Mouse (Mus musculus): ENCODE data around the gene Tmcc3. TPM values are rescaled to one million over a fixed set of nuclear protein-coding genes. Genes with fewer than 3 reads are reported as not detected.
A peak's percentile ranks its signal among the peaks of the same experiment; 100 is the strongest.

The Tmcc3 gene
- polyA plus RNA-seq, 1 experiment from 2014 or later, result 6.1 TPM

- Histone ChIP-seq H3K4me3 (no peak overlapping the region), H3K9me3 (replicated peaks) (no peaks in the 10 kb centered on the region), H3K27ac (no peak overlapping the region), H3K9ac (no peak overlapping the region), H3K36me3 (no peaks in the 10 kb centered on the region), H3K4me2 (replicated peaks) (no peak overlapping the region), H3K4me1 (peaks cover 11% of the 10 kb centered on the region), H3K27me3 (no peaks in the 10 kb centered on the region)
- WGBS, result 92% methylated on average over 9 of the region's 9 CpGs
- no peak for ATAC-seq (ENCODE audit: low FRiP score)
These were observed 41.4 kb downstream of the Tmcc3 start for GRCm38 (mm10) chr10:94352877-94353853.

- H3K9ac ChIP-seq, result no peak overlapping the region
- no peak overlapping the region for H3K27ac ChIP-seq
- no peaks in the 10 kb centered on the region for H3K9me3 ChIP-seq (replicated peaks)
- no peak overlapping the region for H3K4me2 ChIP-seq (replicated peaks)
- no peak for ATAC-seq (ENCODE audit: low FRiP score)
- H3K27me3 ChIP-seq, result no peaks in the 10 kb centered on the region
- 71% methylated on average over 4 of the region's 4 CpGs for WGBS
- peaks cover 11% of the 10 kb centered on the region for H3K4me1 ChIP-seq
- H3K4me3 ChIP-seq, result no peak overlapping the region
- no peaks in the 10 kb centered on the region for H3K36me3 ChIP-seq
These were observed 42.3 kb downstream of the Tmcc3 start for GRCm38 (mm10) chr10:94354005-94354404.

- Histone ChIP-seq H3K36me3 (no peaks in the 10 kb centered on the region), H3K27ac (no peak overlapping the region), H3K27me3 (no peaks in the 10 kb centered on the region), H3K4me2 (replicated peaks) (no peak overlapping the region), H3K9me3 (replicated peaks) (no peaks in the 10 kb centered on the region), H3K9ac (no peak overlapping the region), H3K4me1 (peaks cover 11% of the 10 kb centered on the region), H3K4me3 (no peak overlapping the region)
- no peak for ATAC-seq (ENCODE audit: low FRiP score)
- WGBS, result 83% methylated on average over 3 of the region's 3 CpGs
These were observed 42.7 kb downstream of the Tmcc3 start for GRCm38 (mm10) chr10:94354427-94354826.

- Histone ChIP-seq H3K9me3 (replicated peaks) (peaks cover 2% of the 10 kb centered on the region; the same call in 1 of the 2 replicates), H3K36me3 (no peaks in the 10 kb centered on the region), H3K27me3 (no peaks in the 10 kb centered on the region), H3K4me3 (no peak overlapping the region), H3K27ac (no peak overlapping the region), H3K9ac (no peak overlapping the region), H3K4me1 (no peaks in the 10 kb centered on the region), H3K4me2 (replicated peaks) (no peak overlapping the region)
- ATAC-seq (ENCODE audit: low FRiP score), result no peak
- WGBS, result 89% methylated on average over 13 of the region's 13 CpGs
These were observed 44.9 kb downstream of the Tmcc3 start for GRCm38 (mm10) chr10:94356504-94357169.

- WGBS, result 70% methylated on average over 1 of the region's 1 CpGs
- ATAC-seq (ENCODE audit: low FRiP score), result no peak
- no peak overlapping the region for H3K4me2 ChIP-seq (replicated peaks)
- no peak overlapping the region for H3K27ac ChIP-seq
- H3K4me3 ChIP-seq, result no peak overlapping the region
- H3K9ac ChIP-seq, result no peak overlapping the region
- H3K4me1 ChIP-seq, result no peaks in the 10 kb centered on the region
- peaks cover 8% of the 10 kb centered on the region for H3K9me3 ChIP-seq (replicated peaks)
- no peaks in the 10 kb centered on the region for H3K36me3 ChIP-seq
- no peaks in the 10 kb centered on the region for H3K27me3 ChIP-seq
These were observed 48.9 kb downstream of the Tmcc3 start for GRCm38 (mm10) chr10:94360664-94361063.

- WGBS, result 75% methylated on average over 2 of the region's 2 CpGs
- no peak overlapping the region for H3K27ac ChIP-seq
- no peaks in the 10 kb centered on the region for H3K27me3 ChIP-seq
These were observed 59.5 kb downstream of the Tmcc3 start for GRCm38 (mm10) chr10:94371293-94371692.

GRCm38 (mm10) chr10:94376941-94377340 is 65.2 kb downstream of the Tmcc3 start:
- Histone ChIP-seq H3K9me3 (replicated peaks) (no peaks in the 10 kb centered on the region), H3K36me3 (no peaks in the 10 kb centered on the region), H3K27ac (no peak overlapping the region), H3K4me2 (replicated peaks) (no peak overlapping the region), H3K4me1 (peaks cover 19% of the 10 kb centered on the region), H3K27me3 (no peaks in the 10 kb centered on the region), H3K4me3 (no peak overlapping the region), H3K9ac (no peak overlapping the region)
- 57% methylated on average over 4 of the region's 4 CpGs for WGBS
- no peak for ATAC-seq (ENCODE audit: low FRiP score)

More at GRCm38 (mm10) chr10:94371293-94371692, 59.5 kb downstream of the Tmcc3 start:
- peaks cover 5% of the 10 kb centered on the region; the same call in 1 of the 2 replicates for H3K4me1 ChIP-seq
- no peaks in the 10 kb centered on the region for H3K36me3 ChIP-seq
- no peaks in the 10 kb centered on the region for H3K9me3 ChIP-seq (replicated peaks)
- H3K4me3 ChIP-seq, result no peak overlapping the region
- no peak for ATAC-seq (ENCODE audit: low FRiP score)
- no peak overlapping the region for H3K4me2 ChIP-seq (replicated peaks)
- no peak overlapping the region for H3K9ac ChIP-seq

- Histone ChIP-seq H3K4me3 (no peak overlapping the region), H3K4me2 (replicated peaks) (no peak overlapping the region), H3K27ac (peak overlapping the region; percentile 26), H3K9ac (no peak overlapping the region), H3K36me3 (no peaks in the 10 kb centered on the region), H3K9me3 (replicated peaks) (no peaks in the 10 kb centered on the region), H3K4me1 (peaks cover 15% of the 10 kb centered on the region), H3K27me3 (no peaks in the 10 kb centered on the region)
- ATAC-seq (ENCODE audit: low FRiP score), result no peak
- 79% methylated on average over 10 of the region's 10 CpGs for WGBS
These were observed 66.1 kb downstream of the Tmcc3 start for GRCm38 (mm10) chr10:94377844-94378243.

GRCm38 (mm10) chr10:94378383-94378782 is 66.6 kb downstream of the Tmcc3 start:
- ATAC-seq (ENCODE audit: low FRiP score), result no peak
- H3K4me2 ChIP-seq (replicated peaks), result no peak overlapping the region
- 79% methylated on average over 13 of the region's 13 CpGs for WGBS
- no peaks in the 10 kb centered on the region for H3K36me3 ChIP-seq
- H3K4me3 ChIP-seq, result no peak overlapping the region
- no peaks in the 10 kb centered on the region for H3K27me3 ChIP-seq
- no peak overlapping the region for H3K27ac ChIP-seq
- no peaks in the 10 kb centered on the region for H3K9me3 ChIP-seq (replicated peaks)
- H3K4me1 ChIP-seq, result peaks cover 18% of the 10 kb centered on the region
- no peak overlapping the region for H3K9ac ChIP-seq

- H3K9ac ChIP-seq, result no peak overlapping the region
- H3K4me1 ChIP-seq, result peaks cover 18% of the 10 kb centered on the region
- no peaks in the 10 kb centered on the region for H3K27me3 ChIP-seq
- H3K4me2 ChIP-seq (replicated peaks), result no peak overlapping the region
- 93% methylated on average over 2 of the region's 2 CpGs for WGBS
- H3K27ac ChIP-seq, result no peak overlapping the region
- no peak for ATAC-seq (ENCODE audit: low FRiP score)
- no peaks in the 10 kb centered on the region for H3K36me3 ChIP-seq
- H3K4me3 ChIP-seq, result no peak overlapping the region
- H3K9me3 ChIP-seq (replicated peaks), result peaks cover 7% of the 10 kb centered on the region
These were observed 68.3 kb downstream of the Tmcc3 start for GRCm38 (mm10) chr10:94380082-94380481.

- no peak overlapping the region for H3K27ac ChIP-seq
- H3K27me3 ChIP-seq, result no peaks in the 10 kb centered on the region
- no peak overlapping the region for H3K4me2 ChIP-seq (replicated peaks)
- ATAC-seq (ENCODE audit: low FRiP score), result no peak
- 66% methylated on average over 9 of the region's 9 CpGs for WGBS
- H3K36me3 ChIP-seq, result no peaks in the 10 kb centered on the region
- no peak overlapping the region for H3K9ac ChIP-seq
- no peak overlapping the region for H3K4me3 ChIP-seq
- H3K9me3 ChIP-seq (replicated peaks), result peaks cover 14% of the 10 kb centered on the region
- H3K4me1 ChIP-seq, result peaks cover 18% of the 10 kb centered on the region
These were observed 69.1 kb downstream of the Tmcc3 start for GRCm38 (mm10) chr10:94380662-94381392.

GRCm38 (mm10) chr10:94381393-94381740 is 69.6 kb downstream of the Tmcc3 start:
- 88% methylated on average over 4 of the region's 4 CpGs for WGBS
- H3K27me3 ChIP-seq, result no peaks in the 10 kb centered on the region
- no peak overlapping the region for H3K4me3 ChIP-seq
- H3K9ac ChIP-seq, result no peak overlapping the region
- H3K27ac ChIP-seq, result no peak overlapping the region
- peaks cover 18% of the 10 kb centered on the region for H3K4me1 ChIP-seq
- no peak for ATAC-seq (ENCODE audit: low FRiP score)
- H3K36me3 ChIP-seq, result peaks cover 2% of the 10 kb centered on the region; the same call in 1 of the 2 replicates
- H3K9me3 ChIP-seq (replicated peaks), result peaks cover 20% of the 10 kb centered on the region
- H3K4me2 ChIP-seq (replicated peaks), result no peak overlapping the region
